Comparison of ENCODE assay signal across 1 mouse cellular context in the genomic region with DNA sequence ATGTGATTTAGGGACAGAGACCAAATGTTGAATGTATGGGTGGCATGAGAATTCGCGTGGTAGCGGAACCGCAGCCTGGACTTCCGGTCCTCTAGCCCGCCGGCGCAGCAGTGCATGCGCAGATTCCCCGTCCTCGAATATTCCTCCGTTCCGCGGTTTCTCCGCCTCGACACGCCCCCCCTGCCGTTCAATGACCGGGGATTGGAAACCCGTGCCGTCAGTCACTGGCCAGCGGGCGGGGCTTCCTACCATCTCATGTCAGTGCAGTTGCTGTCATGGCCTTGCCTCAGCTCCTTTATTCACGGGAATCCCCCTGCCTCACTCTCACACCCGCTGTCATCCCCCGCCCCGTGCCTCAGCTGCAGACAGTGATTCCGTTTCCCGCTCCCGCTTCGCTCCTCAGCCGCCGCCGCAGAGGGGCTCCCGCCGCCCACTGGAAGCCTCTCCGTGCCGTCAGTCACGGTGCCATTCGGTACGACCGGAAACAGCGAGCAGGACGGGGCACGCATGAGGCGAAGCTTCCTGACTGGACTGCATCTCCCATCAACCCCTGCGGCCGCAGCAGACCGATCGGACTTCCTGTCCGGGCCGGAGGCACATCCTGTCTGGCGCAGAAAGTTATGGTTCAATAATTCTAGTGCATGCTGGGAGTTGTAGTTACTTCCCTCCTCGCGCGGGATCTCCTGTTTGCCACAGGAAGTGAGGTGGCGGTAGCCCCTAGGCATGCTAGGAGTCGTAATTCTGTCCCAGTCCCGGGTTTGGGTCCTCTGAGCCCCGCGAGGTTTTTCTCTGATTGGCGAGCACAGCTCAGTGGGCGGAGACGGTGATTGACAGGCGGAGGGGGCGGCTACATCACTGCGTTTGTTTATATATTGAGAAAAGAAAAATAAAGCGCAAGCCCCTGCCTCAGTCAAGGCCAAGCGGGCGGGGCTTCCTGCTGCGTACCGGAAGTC.
TF ChIP-seq lines count a peak whose summit lies in the region.

No protein-coding gene starts in this region.

TF ChIP-seq in CH12.LX, 34 proteins besides CTCF, POLR2A, EP300 and RAD21 (continued from another document):
- TF ChIP-seq NELFE (IDR thresholded peaks at IDR 0.05; ENCODE audit: low read depth, low read length), result peak; percentile 62
- no peak; the same call in 1 of the 2 replicates for TF ChIP-seq USF1 (IDR thresholded peaks at IDR 0.05; ENCODE audit: low read depth, low read length)
- peak; percentile 9; the same call in 1 of the 2 replicates for TF ChIP-seq IRF4 (IDR thresholded peaks at IDR 0.05; ENCODE audit: low read depth, low read length)
- TF ChIP-seq SMC3 (IDR thresholded peaks at IDR 0.05; ENCODE audit: low read depth, low read length), result no peak
- peak; percentile 71 for TF ChIP-seq ETS1 (conservative IDR thresholded peaks at IDR 0.05; ENCODE audit: low read depth, low read length)
- TF ChIP-seq ELF1 (IDR thresholded peaks at IDR 0.05; ENCODE audit: low read depth, low read length), result peak; percentile 90
- TF ChIP-seq KAT2A (IDR thresholded peaks at IDR 0.05; ENCODE audit: insufficient replicate concordance, low read length), result peak; percentile 98
- peak; percentile 60 for TF ChIP-seq TCF12 (IDR thresholded peaks at IDR 0.05; ENCODE audit: low read depth, low read length)
- peak; percentile 89 for TF ChIP-seq MYC (IDR thresholded peaks at IDR 0.05; ENCODE audit: low read depth, low read length)
- TF ChIP-seq CHD2 (IDR thresholded peaks at IDR 0.05; ENCODE audit: low read length), result peak; percentile 98
- TF ChIP-seq ZNF384 (IDR thresholded peaks at IDR 0.05; ENCODE audit: low read depth, low read length), result no peak
- TF ChIP-seq GABPA (IDR thresholded peaks at IDR 0.05; ENCODE audit: insufficient replicate concordance, low read depth, low read length), result peak; percentile 84; the same call in 1 of the 2 replicates
- peak; percentile 92 for TF ChIP-seq MXI1 (IDR thresholded peaks at IDR 0.05; ENCODE audit: low read depth, low read length)
- TF ChIP-seq PAX5 (IDR thresholded peaks at IDR 0.05; ENCODE audit: low read length), result no peak
- no peak for TF ChIP-seq ZKSCAN1 (IDR thresholded peaks at IDR 0.05; ENCODE audit: borderline replicate concordance, low read depth, low read length)
- peak; percentile 74; the same call in 1 of the 2 replicates for TF ChIP-seq E2F4 (IDR thresholded peaks at IDR 0.05; ENCODE audit: insufficient replicate concordance, low read depth, low read length)
- 0 out of 2 replicates have a peak, but pooled peaks have one; percentile 19 for TF ChIP-seq JUND (conservative IDR thresholded peaks at IDR 0.05; ENCODE audit: low read depth, low read length)
